Mouse (Mus musculus): Measurements from ENCODE around the gene Arsa. TPM values are rescaled to one million over a fixed set of nuclear protein-coding genes. Genes with fewer than 3 reads are reported as not detected.
"Not testable (repeated sequence)": the region's sequence is repeated elsewhere in the genome, so short reads cannot be mapped to it uniquely, and the experiment has no call there.

The Arsa gene
- polyA plus RNA-seq, 1 experiment from 2014 or later, result 35.4 TPM

DNA sequence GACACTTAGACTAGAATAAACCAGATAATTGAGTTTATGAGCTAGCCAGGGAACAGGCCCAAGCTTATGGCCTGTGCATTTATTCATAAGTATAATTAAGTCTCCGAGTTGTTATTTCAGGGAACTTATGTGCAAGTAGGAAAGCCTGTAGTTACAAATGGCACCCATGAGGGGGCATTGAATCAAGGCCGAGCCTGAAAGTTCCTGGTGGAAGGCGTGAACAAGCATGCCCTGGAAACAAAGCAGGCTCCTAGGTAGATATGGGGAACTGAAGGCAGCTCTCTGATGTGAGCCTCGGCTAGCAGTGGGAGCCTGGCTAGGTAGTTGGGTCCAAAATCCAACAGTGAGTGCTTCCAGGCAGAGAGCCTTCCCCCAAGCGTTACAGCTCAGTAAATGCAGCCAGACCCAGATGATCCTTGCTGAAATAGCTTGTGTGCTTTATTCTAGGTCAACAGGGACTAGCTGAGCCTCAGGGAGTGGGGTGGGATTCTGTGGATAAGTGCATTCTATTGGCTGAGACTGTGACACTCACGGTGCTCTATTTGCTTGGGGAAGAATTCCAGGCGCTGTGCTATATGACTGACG is 34.6 kb downstream of the Arsa start:
- no peak for ATAC-seq (ENCODE audit: low FRiP score, low read depth)
- H3K27me3 ChIP-seq, result no peaks in the 10 kb centered on the region
- H3K36me3 ChIP-seq, result no peaks in the 10 kb centered on the region
- H3K9ac ChIP-seq, result no peak overlapping the region
- no peaks in the 10 kb centered on the region for H3K4me1 ChIP-seq (replicated peaks)
- 0 out of 2 replicates have a peak overlapping the region, but pooled peaks have one; percentile 15 for H3K27ac ChIP-seq (replicated peaks)
- H3K4me3 ChIP-seq, result no peak overlapping the region
- H3K4me2 ChIP-seq, result no peak overlapping the region
- no peaks in the 10 kb centered on the region for H3K9me3 ChIP-seq
- WGBS, result 36% methylated on average over 8 of the region's 8 CpGs

GRCm38 (mm10) chr15:89435878-89436277 is 41.3 kb downstream of the Arsa start:
- Histone ChIP-seq H3K4me3 (no peak overlapping the region), H3K4me1 (replicated peaks) (peaks cover 11% of the 10 kb centered on the region), H3K9ac (no peak overlapping the region), H3K9me3 (no peaks in the 10 kb centered on the region), H3K27ac (replicated peaks) (no peak overlapping the region), H3K36me3 (no peaks in the 10 kb centered on the region), H3K27me3 (no peaks in the 10 kb centered on the region), H3K4me2 (no peak overlapping the region)
- ATAC-seq (ENCODE audit: low FRiP score, low read depth), result no peak
- whole genome bisulfite sequencing, result 92% methylated on average over 5 of the region's 5 CpGs

- 76% methylated on average over 3 of the region's 3 CpGs for WGBS
- no peaks in the 10 kb centered on the region for H3K27me3 ChIP-seq
- H3K4me1 ChIP-seq (replicated peaks), result peaks cover 17% of the 10 kb centered on the region
- no peak overlapping the region for H3K4me3 ChIP-seq
- no peaks in the 10 kb centered on the region for H3K36me3 ChIP-seq
- no peak overlapping the region for H3K27ac ChIP-seq (replicated peaks)
- H3K9ac ChIP-seq, result no peak overlapping the region
- no peaks in the 10 kb centered on the region for H3K9me3 ChIP-seq
- no peak for ATAC-seq (ENCODE audit: low FRiP score, low read depth)
- H3K4me2 ChIP-seq, result no peak overlapping the region
Measured at GRCm38 (mm10) chr15:89434136-89434535, 43.1 kb downstream of the Arsa start.

DNA sequence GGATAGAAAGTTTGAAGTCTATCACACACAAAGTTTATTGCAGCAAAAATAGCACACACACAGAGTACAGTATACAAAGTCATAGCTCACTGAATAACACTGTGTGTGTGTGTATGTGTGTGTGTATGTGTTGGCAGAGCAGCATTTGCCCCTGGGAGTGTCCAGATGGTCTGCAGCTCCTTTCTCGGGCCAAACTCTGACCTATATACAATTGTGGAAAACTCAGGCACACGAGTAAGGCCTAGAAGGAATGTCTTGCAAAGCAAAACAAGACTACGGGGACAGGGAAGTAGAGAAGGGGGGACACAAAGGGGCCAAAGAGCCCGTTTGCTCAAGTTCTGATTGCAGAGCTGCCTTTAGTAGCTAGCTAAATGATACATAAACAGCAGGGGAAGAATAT is 44.3 kb downstream of the Arsa start:
- no peak overlapping the region for H3K9ac ChIP-seq
- no peak overlapping the region for H3K4me3 ChIP-seq
- no peak overlapping the region for H3K4me2 ChIP-seq
- 74% methylated on average over 4 of the region's 4 CpGs for WGBS
- H3K4me1 ChIP-seq (replicated peaks), result peaks cover 27% of the 10 kb centered on the region
- no peaks in the 10 kb centered on the region for H3K36me3 ChIP-seq
- H3K9me3 ChIP-seq, result no peaks in the 10 kb centered on the region
- H3K27me3 ChIP-seq, result no peaks in the 10 kb centered on the region
- no peak for ATAC-seq (ENCODE audit: low FRiP score, low read depth)
- no peak overlapping the region for H3K27ac ChIP-seq (replicated peaks)

GRCm38 (mm10) chr15:89431806-89432205 is 45.4 kb downstream of the Arsa start:
- ATAC-seq (ENCODE audit: low FRiP score, low read depth), result no peak
- H3K9me3 ChIP-seq, result no peaks in the 10 kb centered on the region
- H3K4me2 ChIP-seq, result no peak overlapping the region
- no peak overlapping the region for H3K9ac ChIP-seq
- 95% methylated on average over 6 of the region's 6 CpGs for WGBS
- no peaks in the 10 kb centered on the region for H3K27me3 ChIP-seq
- peaks cover 27% of the 10 kb centered on the region for H3K4me1 ChIP-seq (replicated peaks)
- H3K36me3 ChIP-seq, result peaks cover 9% of the 10 kb centered on the region
- no peak overlapping the region for H3K4me3 ChIP-seq
- no peak overlapping the region for H3K27ac ChIP-seq (replicated peaks)

DNA sequence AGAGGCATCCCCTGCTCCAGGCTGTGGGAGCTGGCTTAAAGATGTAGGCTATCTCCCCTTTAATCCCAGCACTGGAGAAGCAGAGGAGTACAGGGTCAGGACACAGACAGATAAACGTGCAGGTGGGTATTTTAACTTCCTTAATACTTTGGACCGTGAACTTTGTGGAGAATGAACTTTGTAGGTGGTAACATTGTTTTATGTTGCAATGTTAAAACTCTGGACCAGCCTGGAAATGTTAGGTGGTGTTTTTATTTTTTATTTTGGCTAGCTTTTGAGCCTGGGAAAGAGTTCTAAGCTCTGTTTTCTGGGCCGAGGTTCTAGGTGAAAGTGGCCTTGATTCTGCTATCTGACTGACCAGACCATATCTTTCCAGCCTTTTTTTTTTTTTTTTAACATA is 46.0 kb downstream of the Arsa start:
- Histone ChIP-seq H3K4me2 (no peak overlapping the region), H3K27me3 (no peaks in the 10 kb centered on the region), H3K4me1 (replicated peaks) (peaks cover 27% of the 10 kb centered on the region), H3K27ac (replicated peaks) (no peak overlapping the region), H3K36me3 (peaks cover 14% of the 10 kb centered on the region), H3K9me3 (no peaks in the 10 kb centered on the region), H3K4me3 (no peak overlapping the region), H3K9ac (no peak overlapping the region)
- WGBS, result 94% methylated on average over 3 of the region's 3 CpGs
- ATAC-seq (ENCODE audit: low FRiP score, low read depth), result no peak

GRCm38 (mm10) chr15:89430771-89431170 is 46.5 kb downstream of the Arsa start:
- not testable (repeated sequence) for H3K4me3 ChIP-seq; H3K27ac ChIP-seq (replicated peaks); H3K27me3 ChIP-seq; H3K9ac ChIP-seq; H3K9me3 ChIP-seq; ATAC-seq (ENCODE audit: low FRiP score, low read depth)
- peaks cover 27% of the 10 kb centered on the region for H3K4me1 ChIP-seq (replicated peaks)
- peaks cover 18% of the 10 kb centered on the region for H3K36me3 ChIP-seq
- 86% methylated on average over 9 of the region's 9 CpGs for WGBS
- peak overlapping the region; percentile 95 for H3K4me2 ChIP-seq

DNA sequence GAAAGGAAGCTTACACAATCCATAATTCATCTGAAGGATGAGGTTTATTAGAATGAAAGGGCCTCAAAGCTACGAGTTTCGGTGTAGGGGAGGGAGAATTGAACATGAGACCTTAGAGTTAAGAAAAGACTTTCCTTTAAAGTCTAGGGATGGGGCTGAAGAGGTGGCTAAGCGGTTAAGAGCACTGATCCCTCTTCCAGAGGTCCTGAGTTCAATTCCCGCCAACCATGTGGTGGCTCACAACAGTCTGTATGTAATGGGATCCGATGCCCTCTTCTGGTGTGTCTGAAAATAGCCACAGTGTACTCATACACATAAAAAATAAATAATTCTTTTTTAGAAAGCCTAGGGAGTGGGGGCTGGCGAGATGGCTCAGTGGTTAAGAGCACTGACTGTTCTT is 46.9 kb downstream of the Arsa start:
- H3K9ac ChIP-seq, result peak overlapping the region; percentile 75
- H3K36me3 ChIP-seq, result peaks cover 22% of the 10 kb centered on the region
- peaks cover 27% of the 10 kb centered on the region for H3K4me1 ChIP-seq (replicated peaks)
- ATAC-seq (ENCODE audit: low FRiP score, low read depth), result no peak
- peak overlapping the region; percentile 80 for H3K4me3 ChIP-seq
- peak overlapping the region; percentile 95 for H3K4me2 ChIP-seq
- no peaks in the 10 kb centered on the region for H3K27me3 ChIP-seq
- WGBS, result 46% methylated on average over 6 of the region's 6 CpGs
- H3K9me3 ChIP-seq, result no peaks in the 10 kb centered on the region
- H3K27ac ChIP-seq (replicated peaks), result peak overlapping the region; percentile 97

- H3K27me3 ChIP-seq, result no peaks in the 10 kb centered on the region
- under 1% methylated on average over 62 of the region's 70 CpGs for WGBS
- H3K4me3 ChIP-seq, result peak within 1 kb of the TSS; percentile 80
- H3K36me3 ChIP-seq, result peaks cover 22% of the 10 kb centered on the region
- H3K9me3 ChIP-seq, result no peaks in the 10 kb centered on the region
- H3K27ac ChIP-seq (replicated peaks), result peak within 1 kb of the TSS; percentile 97
- ATAC-seq (ENCODE audit: low FRiP score, low read depth), result peak; percentile 94
- peaks cover 27% of the 10 kb centered on the region for H3K4me1 ChIP-seq (replicated peaks)
- H3K9ac ChIP-seq, result peak within 1 kb of the TSS; percentile 75
- H3K4me2 ChIP-seq, result peak within 1 kb of the TSS; percentile 95
Measured at GRCm38 (mm10) chr15:89429352-89430221, 47.6 kb downstream of the Arsa start, which contains the start of the genes C730034F03Rik, Gm44502 and Chkb. Gene C730034F03Rik, plus strand, starts transcription at chr15:89429589. Gene Gm44502, minus strand, starts transcription at chr15:89429696. Gene Chkb, minus strand, starts transcription at chr15:89429908.

DNA sequence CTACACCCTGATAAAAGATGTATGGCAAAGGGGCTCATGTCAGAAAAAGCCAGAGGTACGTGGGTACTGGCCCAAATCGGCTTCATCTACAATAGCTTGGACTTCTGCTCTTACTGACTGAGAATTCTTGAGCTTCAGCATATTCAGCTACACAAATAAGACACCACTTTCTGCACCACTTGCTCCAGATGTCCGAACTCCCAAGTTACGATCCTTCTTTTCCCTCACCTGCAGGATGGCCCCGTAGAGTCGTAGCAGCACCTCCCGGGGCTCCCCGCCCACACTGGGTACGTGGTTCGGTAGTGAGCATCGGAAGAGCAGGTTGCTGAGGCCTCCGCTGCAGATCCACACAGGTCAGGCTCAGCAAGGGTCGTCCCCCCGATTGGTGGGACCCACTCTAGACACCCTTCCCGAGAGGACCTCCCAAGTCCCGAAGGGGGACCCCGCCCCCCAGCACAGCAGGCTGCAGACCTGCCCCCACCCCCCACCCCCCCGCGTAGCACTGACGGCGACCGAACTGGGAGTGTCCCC is 48.3 kb downstream of the Arsa start:
- Histone ChIP-seq H3K27me3 (no peaks in the 10 kb centered on the region), H3K4me3 (peak overlapping the region; percentile 80), H3K9ac (peak overlapping the region; percentile 75), H3K27ac (replicated peaks) (peak overlapping the region; percentile 97), H3K36me3 (peaks cover 22% of the 10 kb centered on the region), H3K4me2 (peak overlapping the region; percentile 95), H3K4me1 (replicated peaks) (peaks cover 27% of the 10 kb centered on the region), H3K9me3 (no peaks in the 10 kb centered on the region)
- WGBS, result 4% methylated on average over 17 of the region's 22 CpGs
- ATAC-seq (ENCODE audit: low FRiP score, low read depth), result peak; percentile 55

- Histone ChIP-seq H3K27ac (replicated peaks) (no peak overlapping the region; the same call in 1 of the 2 replicates), H3K9me3 (no peaks in the 10 kb centered on the region)
- 83% methylated on average over 19 of the region's 19 CpGs for WGBS
Measured at GRCm38 (mm10) chr15:89428136-89428790, 49.0 kb downstream of the Arsa start.

More at GRCm38 (mm10) chr15:89428136-89428790, 49.0 kb downstream of the Arsa start:
- no peak for ATAC-seq (ENCODE audit: low FRiP score, low read depth)
- Histone ChIP-seq H3K4me3 (peak overlapping the region; percentile 80), H3K9ac (peak overlapping the region; percentile 75), H3K4me2 (peak overlapping the region; percentile 95), H3K36me3 (peaks cover 22% of the 10 kb centered on the region), H3K27me3 (no peaks in the 10 kb centered on the region), H3K4me1 (replicated peaks) (peaks cover 27% of the 10 kb centered on the region)

Data from hindbrain, embryonic 15.5 days (tissue).